Mouse (Mus musculus) limb, embryonic 14.5 days (tissue): Measurements from ENCODE around the gene Tspan18. TPM values are rescaled to one million over a fixed set of nuclear protein-coding genes. Genes with fewer than 3 reads are reported as not detected.

Experiments
- ATAC-seq: fragments of 200-750 bp; cut with Nextera tagmentation; 2 replicates; pipeline ENCODE4 v1.8.0; 2017; ENCODE audit warnings: low read depth, moderate number of reproducible peaks, moderate TSS enrichment; ENCODE audit not compliant: low FRiP score
- DNase-seq: peaks from one replicate; pipeline ENCODE4 v3.0.0-alpha.2; 2015; ENCODE audit warnings: low spot score
- H3K27ac ChIP-seq: fragments of 300-500 bp; sonication (generic); replicated peaks from 2 replicates; pipeline ENCODE4 v1.5.1; 2014; ENCODE audit warnings: low read depth, mild to moderate bottlenecking, low read length, moderate library complexity, mixed read lengths
- H3K27me3 ChIP-seq: fragments of 300-500 bp; sonication (generic); 2 replicates; pipeline ENCODE4 v1.6.1; 2014; ENCODE audit warnings: low read length, mixed read lengths; ENCODE audit not compliant: control insufficient read depth, insufficient read depth
- H3K36me3 ChIP-seq: fragments of 300-500 bp; sonication (generic); 2 replicates; pipeline ENCODE4 v1.6.1; 2014; ENCODE audit warnings: mild to moderate bottlenecking, low read length, moderate library complexity, mixed read lengths; ENCODE audit not compliant: control insufficient read depth, insufficient read depth
- H3K4me1 ChIP-seq: fragments of 300-500 bp; sonication (generic); 2 replicates; pipeline ENCODE4 v1.6.1; 2014; ENCODE audit warnings: antibody characterized with exemption, low read length, mixed read lengths; ENCODE audit not compliant: control insufficient read depth, insufficient read depth
- H3K4me2 ChIP-seq: fragments of 300-500 bp; sonication (generic); replicated peaks from 2 replicates; pipeline ENCODE4 v1.6.1; 2014; ENCODE audit warnings: low read depth, mild to moderate bottlenecking, low read length, moderate library complexity; ENCODE audit not compliant: severe bottlenecking
- H3K4me3 ChIP-seq: fragments of 300-500 bp; sonication (generic); replicated peaks from 2 replicates; pipeline ENCODE4 v1.5.1; 2014; ENCODE audit warnings: low read length
- H3K9ac ChIP-seq: fragments of 300-500 bp; sonication (generic); 2 replicates; pipeline ENCODE4 v1.6.1; 2014; ENCODE audit warnings: mild to moderate bottlenecking, low read depth, low read length, moderate library complexity; ENCODE audit not compliant: severe bottlenecking
- H3K9me3 ChIP-seq: fragments of 300-500 bp; sonication (generic); 2 replicates; pipeline ENCODE4 v1.6.1; 2016; ENCODE audit warnings: low read length; ENCODE audit not compliant: control insufficient read depth
- POLR2A ChIP-seq: fragments of 200-500 bp; IDR thresholded peaks from 2 replicates; pipeline ENCODE4 v1.8.0; 2012; ENCODE audit warnings: inconsistent platforms, mild to moderate bottlenecking, moderate library complexity, borderline replicate concordance; ENCODE audit not compliant: insufficient read depth, insufficient read length; ENCODE audit errors: extremely low read depth
- WGBS: fragments of 180-500 bp; shearing (Covaris S2); extraction: QIAGEN DNeasy Blood & Tissue Kit; methylation state at CpG from one replicate; pipeline ENCODE4 v1.1.7; 2014; 5-methylcytosine and 5-hydroxymethylcytosine counted together
- polyA plus RNA-seq, 2 experiments: library from polyadenylated mRNA; depleted of rRNA in 1 of 2; stranded (reverse) in 1 of 2; unstranded in 1 of 2; fragments of >200 nt; fragmentation: Nextera tagmentation in 1 of 2; extraction: Ambion mirVana in 1 of 2; gene quantifications; 2 replicates each; pipeline versions ENCODE4 v1.2.1 to v1.2.3; 2012 to 2014

Tspan18 gene
- polyA plus RNA-seq, 2 experiments, result 24.5 to 34.5 TPM

- H3K9ac ChIP-seq, result no peak overlapping the region
- H3K4me2 ChIP-seq, result no peak overlapping the region
- H3K36me3 ChIP-seq, result no peaks in the 10 kb centered on the region
- WGBS, result 66% methylated on average over 9 of the region's 9 CpGs
- ATAC-seq (peak; percentile 21; the same call in 1 of the 2 replicates), DNase-seq (no peak)
- no peak overlapping the region for H3K27ac ChIP-seq
- H3K9me3 ChIP-seq, result no peaks in the 10 kb centered on the region
- H3K27me3 ChIP-seq, result no peaks in the 10 kb centered on the region
- 0 out of 2 replicates have a peak, but pooled peaks cover 5% of the 10 kb centered on the region for H3K4me1 ChIP-seq
- TF ChIP-seq POLR2A, result no peak
- H3K4me3 ChIP-seq, result no peak overlapping the region
Observed at GRCm38 (mm10) chr2:93339373-93340106, 5.2 kb upstream of the Tspan18 start.

GRCm38 (mm10) chr2:93335996-93336395, 1.7 kb upstream of the Tspan18 start:
- no peak overlapping the region for H3K4me2 ChIP-seq
- no peaks in the 10 kb centered on the region for H3K9me3 ChIP-seq
- H3K27me3 ChIP-seq, result no peaks in the 10 kb centered on the region; the same call in 1 of the 2 replicates
- no peak overlapping the region for H3K27ac ChIP-seq
- DNase-seq (no peak), ATAC-seq (no peak)
- WGBS, result 46% methylated on average over 11 of the region's 11 CpGs
- H3K4me3 ChIP-seq, result no peak overlapping the region
- no peaks in the 10 kb centered on the region for H3K36me3 ChIP-seq
- H3K4me1 ChIP-seq, result peaks cover 15% of the 10 kb centered on the region; the same call in 1 of the 2 replicates
- H3K9ac ChIP-seq, result no peak overlapping the region
- TF ChIP-seq POLR2A, result no peak

GRCm38 (mm10) chr2:93333241-93333816, 976 bp downstream of the Tspan18 start:
- TF ChIP-seq POLR2A, result no peak
- Histone ChIP-seq H3K4me3 (peak overlapping the region; percentile 53), H3K36me3 (no peaks in the 10 kb centered on the region), H3K4me1 (peaks cover 10% of the 10 kb centered on the region; the same call in 1 of the 2 replicates), H3K9ac (peak overlapping the region; percentile 63), H3K27ac (peak overlapping the region; percentile 3; the same call in 1 of the 2 replicates), H3K9me3 (no peaks in the 10 kb centered on the region), H3K27me3 (no peaks in the 10 kb centered on the region; the same call in 1 of the 2 replicates), H3K4me2 (peak overlapping the region; percentile 100)
- WGBS, result under 1% methylated on average over 29 of the region's 29 CpGs
- peak; percentile 66; the same call in 1 of the 2 replicates for ATAC-seq
- DNase-seq, result peak; percentile 89

- Histone ChIP-seq H3K4me3 (0 out of 2 replicates have a peak overlapping the region, but pooled peaks have one; percentile 53), H3K4me2 (peak overlapping the region; percentile 100), H3K9me3 (no peaks in the 10 kb centered on the region), H3K36me3 (no peaks in the 10 kb centered on the region), H3K27ac (no peak overlapping the region), H3K4me1 (peaks cover 10% of the 10 kb centered on the region; the same call in 1 of the 2 replicates), H3K27me3 (no peaks in the 10 kb centered on the region; the same call in 1 of the 2 replicates), H3K9ac (no peak overlapping the region)
- no peak for TF ChIP-seq POLR2A
- ATAC-seq (no peak), DNase-seq (no peak)
- WGBS, result 80% methylated on average over 3 of the region's 4 CpGs
Observed at GRCm38 (mm10) chr2:93332277-93332676, 2.0 kb downstream of the Tspan18 start.

GRCm38 (mm10) chr2:93331121-93331520, 3.2 kb downstream of the Tspan18 start:
- H3K4me1 ChIP-seq, result peaks cover 10% of the 10 kb centered on the region; the same call in 1 of the 2 replicates
- no peak for ATAC-seq
- no peaks in the 10 kb centered on the region for H3K9me3 ChIP-seq
- H3K4me2 ChIP-seq, result peak overlapping the region; percentile 17; the same call in 1 of the 2 replicates
- H3K27ac ChIP-seq, result no peak overlapping the region
- no peak overlapping the region for H3K4me3 ChIP-seq
- no peaks in the 10 kb centered on the region for H3K36me3 ChIP-seq
- WGBS, result 81% methylated on average over 6 of the region's 6 CpGs
- no peak for DNase-seq
- no peak overlapping the region for H3K9ac ChIP-seq
- H3K27me3 ChIP-seq, result no peaks in the 10 kb centered on the region; the same call in 1 of the 2 replicates
- no peak for TF ChIP-seq POLR2A
